Mouse (Mus musculus): ENCODE results near the gene Kras. TPM values are rescaled to one million over a fixed set of nuclear protein-coding genes. Genes with fewer than 3 reads are reported as not detected.
A peak's percentile ranks its signal among the peaks of the same experiment; 100 is the strongest.

Kras gene
- polyA plus RNA-seq, 1 experiment from 2014 or later = 64.6 TPM

- ATAC-seq (replicated peaks; ENCODE audit: low FRiP score, low read depth) = no peak; the same call in 1 of the 2 replicates
- peak; percentile 20 for DNase-seq (ENCODE audit: low spot score)
- 9% methylated on average over 16 of the region's 16 CpGs for WGBS
Measured at GRCm38 (mm10) chr6:145250820-145251219, 781 bp upstream of the Kras start.

GRCm38 (mm10) chr6:145249291-145250184 is 501 bp downstream of the Kras start:
- peak; percentile 47 for ATAC-seq (replicated peaks; ENCODE audit: low FRiP score, low read depth)
- WGBS = under 1% methylated on average over 94 of the region's 124 CpGs
- no peaks in the 10 kb centered on the region for H3K4me1 ChIP-seq (replicated peaks; ENCODE audit: insufficient read depth, low read length)
- H3K9ac ChIP-seq (ENCODE audit: low read depth, low read length) = peak overlapping the region; percentile 97
- DNase-seq (ENCODE audit: low spot score) = peak; percentile 61
- H3K4me3 ChIP-seq (replicated peaks; ENCODE audit: low read depth, low read length) = peak overlapping the region; percentile 96
- H3K9me3 ChIP-seq (replicated peaks; ENCODE audit: low read length) = no peaks in the 10 kb centered on the region
- peak overlapping the region; percentile 89 for H3K4me2 ChIP-seq (ENCODE audit: low read length)
- TF ChIP-seq CTCF (IDR thresholded peaks at IDR 0.05; ENCODE audit: low read depth) = no peak
- H3K36me3 ChIP-seq (ENCODE audit: insufficient read depth, low read length) = 0 out of 2 replicates have a peak, but pooled peaks cover 5% of the 10 kb centered on the region
- H3K27me3 ChIP-seq (ENCODE audit: insufficient read depth, low read length) = no peaks in the 10 kb centered on the region
- H3K27ac ChIP-seq = peak overlapping the region; percentile 90

More at GRCm38 (mm10) chr6:145250820-145251219, 781 bp upstream of the Kras start:
- Histone ChIP-seq H3K36me3 (ENCODE audit: insufficient read depth, low read length) (0 out of 2 replicates have a peak, but pooled peaks cover 5% of the 10 kb centered on the region), H3K9me3 (replicated peaks; ENCODE audit: low read length) (no peaks in the 10 kb centered on the region), H3K4me2 (ENCODE audit: low read length) (peak overlapping the region; percentile 69), H3K27ac (peak overlapping the region; percentile 90), H3K9ac (ENCODE audit: low read depth, low read length) (peak overlapping the region; percentile 97), H3K4me3 (replicated peaks; ENCODE audit: low read depth, low read length) (peak overlapping the region; percentile 96), H3K4me1 (replicated peaks; ENCODE audit: insufficient read depth, low read length) (no peaks in the 10 kb centered on the region), H3K27me3 (ENCODE audit: insufficient read depth, low read length) (no peaks in the 10 kb centered on the region)
- TF ChIP-seq CTCF (IDR thresholded peaks at IDR 0.05; ENCODE audit: low read depth) = no peak

GRCm38 (mm10) chr6:145247886-145248285 is 2.2 kb downstream of the Kras start:
- 74% methylated on average over 3 of the region's 3 CpGs for WGBS
- Histone ChIP-seq H3K4me2 (ENCODE audit: low read length) (no peak overlapping the region), H3K27me3 (ENCODE audit: insufficient read depth, low read length) (no peaks in the 10 kb centered on the region), H3K9ac (ENCODE audit: low read depth, low read length) (no peak overlapping the region), H3K4me3 (replicated peaks; ENCODE audit: low read depth, low read length) (no peak overlapping the region), H3K36me3 (ENCODE audit: insufficient read depth, low read length) (peaks cover 10% of the 10 kb centered on the region; the same call in 1 of the 2 replicates), H3K9me3 (replicated peaks; ENCODE audit: low read length) (no peaks in the 10 kb centered on the region), H3K4me1 (replicated peaks; ENCODE audit: insufficient read depth, low read length) (no peaks in the 10 kb centered on the region), H3K27ac (no peak overlapping the region)
- TF ChIP-seq CTCF (IDR thresholded peaks at IDR 0.05; ENCODE audit: low read depth) = no peak
- no peak for ATAC-seq (replicated peaks; ENCODE audit: low FRiP score, low read depth)
- DNase-seq (ENCODE audit: low spot score) = no peak

GRCm38 (mm10) chr6:145246841-145247240 is 3.2 kb downstream of the Kras start:
- H3K9me3 ChIP-seq (replicated peaks; ENCODE audit: low read length) = no peaks in the 10 kb centered on the region
- no peaks in the 10 kb centered on the region for H3K4me1 ChIP-seq (replicated peaks; ENCODE audit: insufficient read depth, low read length)
- H3K27ac ChIP-seq = no peak overlapping the region
- TF ChIP-seq CTCF (IDR thresholded peaks at IDR 0.05; ENCODE audit: low read depth) = no peak
- H3K36me3 ChIP-seq (ENCODE audit: insufficient read depth, low read length) = peaks cover 10% of the 10 kb centered on the region; the same call in 1 of the 2 replicates
- no peak overlapping the region for H3K9ac ChIP-seq (ENCODE audit: low read depth, low read length)
- 91% methylated on average over 5 of the region's 5 CpGs for WGBS
- DNase-seq (ENCODE audit: low spot score) (no peak), ATAC-seq (replicated peaks; ENCODE audit: low FRiP score, low read depth) (no peak)
- no peak overlapping the region for H3K4me2 ChIP-seq (ENCODE audit: low read length)
- no peak overlapping the region for H3K4me3 ChIP-seq (replicated peaks; ENCODE audit: low read depth, low read length)
- no peaks in the 10 kb centered on the region for H3K27me3 ChIP-seq (ENCODE audit: insufficient read depth, low read length)

GRCm38 (mm10) chr6:145242521-145242920 is 7.5 kb downstream of the Kras start:
- Histone ChIP-seq H3K27ac (no peak overlapping the region), H3K27me3 (ENCODE audit: insufficient read depth, low read length) (no peaks in the 10 kb centered on the region), H3K4me2 (ENCODE audit: low read length) (no peak overlapping the region), H3K4me3 (replicated peaks; ENCODE audit: low read depth, low read length) (no peak overlapping the region), H3K9ac (ENCODE audit: low read depth, low read length) (no peak overlapping the region), H3K4me1 (replicated peaks; ENCODE audit: insufficient read depth, low read length) (no peaks in the 10 kb centered on the region), H3K36me3 (ENCODE audit: insufficient read depth, low read length) (peaks cover 19% of the 10 kb centered on the region), H3K9me3 (replicated peaks; ENCODE audit: low read length) (no peaks in the 10 kb centered on the region)
- WGBS = 2% methylated on average over 1 of the region's 1 CpGs
- TF ChIP-seq CTCF (IDR thresholded peaks at IDR 0.05; ENCODE audit: low read depth) = peak; percentile 73
- DNase-seq (ENCODE audit: low spot score) (peak; percentile 85), ATAC-seq (replicated peaks; ENCODE audit: low FRiP score, low read depth) (no peak)

GRCm38 (mm10) chr6:145240285-145240684 is 9.8 kb downstream of the Kras start:
- ATAC-seq (replicated peaks; ENCODE audit: low FRiP score, low read depth) (no peak), DNase-seq (ENCODE audit: low spot score) (no peak)
- WGBS = 84% methylated on average over 6 of the region's 6 CpGs
- H3K27ac ChIP-seq = no peak overlapping the region
- H3K4me1 ChIP-seq (replicated peaks; ENCODE audit: insufficient read depth, low read length) = no peaks in the 10 kb centered on the region
- no peak overlapping the region for H3K9ac ChIP-seq (ENCODE audit: low read depth, low read length)
- H3K36me3 ChIP-seq (ENCODE audit: insufficient read depth, low read length) = peaks cover 14% of the 10 kb centered on the region
- H3K9me3 ChIP-seq (replicated peaks; ENCODE audit: low read length) = no peaks in the 10 kb centered on the region
- no peak overlapping the region for H3K4me2 ChIP-seq (ENCODE audit: low read length)
- no peaks in the 10 kb centered on the region for H3K27me3 ChIP-seq (ENCODE audit: insufficient read depth, low read length)
- no peak overlapping the region for H3K4me3 ChIP-seq (replicated peaks; ENCODE audit: low read depth, low read length)
- no peak for TF ChIP-seq CTCF (IDR thresholded peaks at IDR 0.05; ENCODE audit: low read depth)
